Mouse (Mus musculus) urinary bladder, postnatal 36 days (tissue): ENCODE measurements at regions not wholly inside any gene's neighbourhood (a gene's known extent, or its start where the extent isn't known, plus 50 kb on each side); places are given as distances from the start of the nearest gene placed in this dataset.

Experiments used
- DNase-seq, 2 experiments: peaks; one replicate each; pipeline ENCODE4 v3.0.0; 2022; ENCODE audit warnings: low spot score in 2 of 2, mixed read lengths in 1 of 2

DNA sequence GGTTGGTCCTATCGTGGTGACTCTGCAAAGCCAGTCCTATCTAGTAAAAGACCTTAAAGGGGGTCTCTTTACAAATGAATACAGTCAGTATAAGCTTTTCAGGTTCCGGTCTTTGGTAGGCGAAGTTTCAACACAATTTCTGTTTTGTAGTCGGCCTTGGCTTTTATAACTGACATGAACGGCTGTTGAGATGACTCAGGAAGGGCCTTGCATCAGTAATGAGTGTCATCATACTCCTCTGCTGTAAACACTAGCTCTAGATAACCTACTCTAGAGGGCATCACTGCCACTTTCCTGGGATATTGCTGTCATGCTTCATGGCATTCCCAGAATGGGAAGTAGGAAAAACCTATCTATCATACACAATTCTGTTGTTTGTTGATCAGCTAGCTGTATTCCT, 312.9 kb downstream of the Klf5 start:
- DNase-seq = no peak

DNA sequence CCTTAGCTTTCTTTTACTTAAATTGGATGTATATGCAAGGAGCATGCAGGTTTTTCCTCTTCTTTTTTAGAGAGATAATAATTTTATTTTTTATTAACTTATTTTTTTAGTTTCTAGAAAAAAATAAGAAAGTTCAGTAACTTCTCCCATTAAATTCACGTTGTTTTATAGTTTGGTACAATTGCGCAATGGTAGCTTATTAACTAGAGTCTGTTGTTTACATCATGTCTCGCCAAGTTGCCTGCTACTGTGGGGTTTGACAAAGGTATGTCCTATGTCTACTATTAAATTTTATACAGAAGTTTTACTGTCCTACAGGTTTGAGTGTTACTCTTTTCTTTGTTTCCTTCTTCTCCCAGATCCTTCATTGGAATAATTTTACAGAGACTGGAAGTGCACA, 313.6 kb downstream of the Klf5 start:
- DNase-seq = no peak

DNA sequence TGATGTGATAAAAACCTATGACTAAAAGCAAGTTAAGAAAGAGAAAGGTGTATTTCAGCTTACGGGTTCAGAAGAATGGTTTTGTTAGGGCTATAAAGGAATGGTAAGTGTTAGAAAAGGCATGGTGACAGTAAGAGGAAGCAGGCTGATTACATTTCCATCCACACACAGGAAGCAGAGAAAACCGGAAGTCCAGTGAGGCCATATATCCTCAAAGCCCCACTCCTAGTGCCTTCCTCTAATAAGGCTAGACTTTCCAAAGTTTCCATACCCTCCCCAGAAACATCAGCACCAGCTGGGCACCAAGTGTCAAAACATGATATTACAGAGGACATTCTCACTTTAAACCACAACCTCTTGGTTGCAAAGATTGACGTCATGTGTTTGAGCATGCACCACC, 316.3 kb downstream of the Klf5 start:
- no peak for DNase-seq

DNA sequence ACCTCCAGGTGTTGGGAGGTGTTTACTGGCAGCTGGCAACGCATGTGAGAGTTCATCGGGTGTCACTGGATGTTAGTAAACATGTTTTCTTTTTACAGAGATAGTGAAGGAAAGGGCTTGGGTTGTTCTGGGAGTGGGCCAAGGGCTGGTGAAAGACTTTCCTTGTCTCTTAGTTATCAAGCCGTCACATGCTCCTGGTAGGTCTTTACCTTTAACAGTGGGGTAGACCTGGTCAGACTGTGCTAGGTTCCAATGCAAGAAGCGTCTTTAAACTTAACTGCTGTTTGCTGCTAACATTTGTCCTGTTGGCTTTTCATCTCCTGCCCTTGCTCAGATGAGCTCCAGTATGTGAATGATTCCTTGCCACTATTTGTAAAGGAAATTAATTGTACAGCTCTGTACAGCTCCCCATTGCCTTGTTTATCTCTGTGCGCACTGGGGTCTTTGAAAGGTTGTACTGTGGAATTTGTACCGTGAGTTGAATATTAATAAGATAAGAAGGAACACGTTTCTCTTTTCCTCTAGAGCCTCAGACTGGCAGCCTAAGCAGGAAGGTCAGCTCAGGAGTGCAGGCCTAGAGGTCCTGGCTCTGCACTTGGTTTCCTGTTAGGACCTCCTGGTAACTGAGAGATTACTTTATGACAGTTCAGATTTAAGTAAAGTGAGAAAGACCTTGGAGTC, 318.3 kb downstream of the Klf5 start:
- no peak for DNase-seq

DNA sequence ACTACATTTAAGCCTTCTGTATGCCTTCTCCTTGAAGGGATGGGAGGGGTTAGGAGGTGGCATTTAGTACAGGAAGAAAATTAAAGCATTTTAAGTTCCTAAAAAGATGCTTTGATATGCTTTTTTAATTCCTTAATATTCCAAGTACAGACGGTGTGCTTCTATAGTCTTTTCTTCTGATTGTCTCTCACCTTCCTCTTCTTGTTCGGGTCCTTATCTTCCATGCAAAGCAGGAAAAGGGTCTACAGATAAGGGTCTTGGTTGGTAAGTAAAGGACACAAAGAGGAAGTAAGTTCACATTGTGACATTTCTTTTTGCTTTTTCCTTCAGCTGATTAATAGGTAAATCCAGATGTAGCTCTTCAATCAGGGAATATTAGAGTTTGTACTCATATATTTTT, 318.9 kb downstream of the Klf5 start:
- DNase-seq = no peak

DNA sequence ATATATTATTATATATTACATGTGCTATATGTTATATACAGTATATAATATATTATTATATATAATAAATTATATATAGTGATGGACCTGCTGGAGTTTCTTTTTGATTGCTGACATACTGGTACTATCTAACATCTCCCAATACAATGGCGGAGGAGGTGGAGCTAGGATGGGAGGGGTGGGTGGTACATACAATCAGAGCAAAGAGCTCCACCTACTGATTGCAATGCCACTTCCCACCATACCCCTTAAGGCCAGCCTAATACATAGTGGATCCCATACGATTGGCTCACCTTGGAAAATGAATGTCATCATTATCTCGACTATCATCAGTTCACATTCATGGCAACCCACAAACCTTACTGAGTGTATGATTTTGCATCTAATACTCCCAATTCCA, 323.0 kb downstream of the Klf5 start:
- DNase-seq = no peak

DNA sequence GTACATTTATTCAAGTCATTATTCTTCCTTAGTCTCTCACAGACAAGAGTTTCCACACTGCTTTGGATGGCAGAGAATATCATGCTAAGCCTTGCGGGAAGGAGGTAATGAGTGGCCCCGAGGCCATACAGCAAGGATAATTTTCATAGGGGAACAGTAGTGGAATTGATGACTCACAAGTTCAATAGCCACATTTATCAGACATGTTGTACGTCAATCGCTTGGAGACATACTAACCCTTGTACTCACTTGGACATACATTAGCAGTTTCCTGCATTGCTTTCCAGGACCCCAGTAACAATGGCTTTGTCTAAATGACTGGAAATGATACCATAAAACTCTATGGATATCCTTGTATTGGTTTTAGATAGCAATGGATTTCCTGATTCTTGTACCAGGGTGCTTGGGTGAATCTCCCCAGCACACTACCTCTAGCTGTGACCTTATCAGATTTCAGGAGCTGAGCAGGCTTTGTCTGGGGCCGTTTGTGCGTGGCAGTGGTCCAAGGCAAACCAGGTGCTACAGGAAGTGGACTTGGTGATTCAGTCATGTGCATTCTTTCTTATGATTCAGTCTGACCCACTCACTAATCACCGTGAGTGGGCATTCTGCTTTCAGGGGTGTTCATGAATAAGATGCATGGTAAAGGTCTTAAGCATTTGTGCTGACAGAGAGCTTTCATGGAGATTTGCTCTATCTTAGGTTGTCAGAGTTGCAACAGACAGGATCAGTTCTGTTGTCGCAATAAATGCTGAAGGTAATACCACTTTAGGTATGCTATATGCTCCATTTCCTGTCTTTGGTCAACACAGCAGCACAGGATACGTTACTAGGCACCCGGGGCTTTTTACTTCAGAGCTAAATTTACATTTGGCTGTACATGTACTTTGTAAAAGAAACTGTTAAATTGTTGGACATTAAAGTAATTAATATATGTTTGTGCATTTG, 326.2 kb downstream of the Klf5 start:
- DNase-seq = peak; percentile 56 to 66

DNA sequence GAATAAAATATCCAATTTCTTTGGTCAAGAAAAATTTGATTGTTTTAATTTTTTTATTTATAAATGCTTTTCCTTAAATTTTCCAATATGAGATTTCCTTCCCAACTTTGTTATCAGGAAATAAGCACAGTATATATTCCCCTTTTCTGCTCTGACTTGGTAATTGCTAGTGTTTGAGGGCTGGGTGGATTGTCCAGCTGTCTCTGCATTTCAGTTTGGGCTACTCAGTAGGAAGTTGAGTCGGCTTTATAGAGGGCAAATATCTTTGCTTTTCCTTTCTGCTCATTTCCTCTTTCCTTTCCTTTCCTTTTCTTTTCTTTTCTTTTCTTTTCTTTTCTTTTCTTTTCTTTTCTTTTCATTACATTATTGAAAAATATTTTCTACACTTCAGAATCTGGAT, 329.1 kb downstream of the Klf5 start:
- DNase-seq = no peak

DNA sequence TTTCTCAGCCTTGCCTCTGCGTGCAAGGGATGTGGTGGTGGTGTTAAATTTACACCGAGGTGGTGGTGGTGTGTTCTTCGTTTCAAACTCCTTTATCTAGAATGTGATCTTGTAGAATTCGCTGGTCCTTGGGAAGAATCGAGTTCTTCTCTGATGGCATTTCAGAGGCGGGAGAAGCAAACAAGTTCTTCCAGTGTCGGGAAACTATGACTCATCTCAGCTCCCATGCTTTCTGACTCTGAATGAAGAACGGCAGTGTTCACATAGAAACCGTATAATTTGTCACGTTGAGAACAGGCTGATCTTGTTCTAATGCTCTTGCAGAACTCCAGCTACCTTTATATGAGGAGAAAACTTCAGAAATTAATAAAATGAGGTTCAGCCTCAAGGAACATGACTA, 332.6 kb downstream of the Klf5 start:
- DNase-seq = peak in 1 of 2 experiments; percentile 37

DNA sequence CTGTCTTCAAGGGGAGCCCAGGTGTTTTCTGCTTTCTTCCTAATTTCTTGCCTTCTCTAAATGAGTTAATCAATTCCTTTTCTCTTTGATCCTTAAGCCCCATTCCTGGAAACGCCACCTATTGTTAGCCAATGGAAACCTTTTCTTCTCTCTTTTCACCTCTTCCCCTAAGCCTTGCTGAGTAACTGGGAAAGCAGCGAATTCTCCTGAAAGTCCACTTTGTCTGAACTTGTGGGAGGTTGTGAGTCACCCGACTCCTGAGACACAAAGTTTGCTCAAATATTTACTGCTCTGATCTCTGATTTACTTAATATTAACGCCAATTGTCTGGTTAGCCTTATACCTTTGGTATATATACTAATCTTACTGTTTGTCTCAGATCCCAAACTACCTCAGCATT, 334.0 kb downstream of the Klf5 start:
- DNase-seq = peak; percentile 26 to 31

DNA sequence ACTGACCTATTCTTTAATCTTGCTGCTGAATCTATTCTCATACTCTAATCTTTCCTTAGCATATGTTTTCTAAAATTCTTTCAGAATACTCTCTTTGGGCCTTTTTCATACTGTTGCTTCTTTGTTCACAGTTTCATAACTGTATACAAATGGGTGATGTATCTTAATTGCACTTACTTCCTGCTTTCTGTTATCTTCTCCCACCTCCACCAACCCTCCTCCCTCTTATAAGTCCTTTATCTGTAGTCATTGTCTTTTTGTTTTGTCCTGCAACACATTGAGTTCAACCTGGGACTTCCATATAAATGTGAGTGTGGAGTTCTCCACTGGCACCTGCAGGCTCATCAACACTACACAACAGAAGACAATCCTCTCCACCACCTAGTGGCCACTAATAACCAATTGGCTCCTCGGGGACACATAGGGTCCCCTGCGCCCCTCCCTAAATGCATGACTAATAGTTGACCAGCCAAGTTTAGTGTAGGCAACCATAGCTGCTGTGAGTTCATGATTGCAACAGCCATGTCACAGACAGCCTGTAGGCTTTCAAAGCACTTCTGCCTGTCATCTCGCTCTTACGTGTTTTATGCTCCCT, 337.2 kb downstream of the Klf5 start:
- no peak for DNase-seq

DNA sequence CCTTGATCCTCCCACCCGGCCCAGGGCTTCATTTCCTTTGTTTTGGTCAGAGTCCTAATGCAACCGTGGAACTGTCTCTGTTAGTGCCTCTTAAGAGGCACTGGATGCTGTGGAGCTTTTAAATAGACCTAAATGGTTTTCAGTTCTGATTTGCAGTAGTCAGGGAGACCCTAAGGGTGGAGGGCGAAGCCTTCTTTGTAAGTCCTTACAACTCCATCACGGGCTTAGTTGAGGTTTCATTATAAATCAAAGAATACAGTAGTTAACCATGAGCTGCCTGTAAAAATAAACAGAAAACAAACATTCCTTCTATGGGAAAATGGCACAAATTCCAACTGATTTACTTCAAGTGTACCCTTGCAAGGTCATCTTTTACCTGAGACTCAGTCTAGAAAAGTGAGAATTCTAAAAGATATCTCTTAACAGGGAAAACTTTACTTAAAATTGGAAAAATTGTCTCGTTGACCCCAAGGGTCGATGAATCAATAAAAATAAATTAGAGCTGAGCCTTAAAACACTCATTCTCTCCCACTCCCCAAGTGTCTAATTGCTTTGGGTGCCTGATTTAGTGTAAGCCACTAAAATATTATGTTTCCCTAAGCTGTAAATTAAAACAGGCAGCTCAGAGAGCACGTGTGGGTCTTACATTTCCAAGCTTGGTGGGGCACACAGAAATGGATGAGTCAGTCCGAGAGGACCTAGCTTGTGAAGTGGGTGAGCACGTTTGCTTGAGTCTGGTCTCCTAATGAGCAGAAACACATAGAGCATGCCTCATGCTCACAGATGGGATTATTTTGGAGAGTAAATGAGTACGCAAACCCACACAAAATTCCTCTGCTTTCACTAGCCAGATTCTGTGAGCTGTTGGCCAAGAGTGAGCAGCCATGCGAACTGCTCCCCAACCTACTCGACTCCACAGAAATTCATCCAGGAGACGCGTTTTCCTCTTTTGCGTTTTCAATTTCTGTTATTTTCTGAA, 343.3 kb downstream of the Klf5 start:
- no peak for DNase-seq

DNA sequence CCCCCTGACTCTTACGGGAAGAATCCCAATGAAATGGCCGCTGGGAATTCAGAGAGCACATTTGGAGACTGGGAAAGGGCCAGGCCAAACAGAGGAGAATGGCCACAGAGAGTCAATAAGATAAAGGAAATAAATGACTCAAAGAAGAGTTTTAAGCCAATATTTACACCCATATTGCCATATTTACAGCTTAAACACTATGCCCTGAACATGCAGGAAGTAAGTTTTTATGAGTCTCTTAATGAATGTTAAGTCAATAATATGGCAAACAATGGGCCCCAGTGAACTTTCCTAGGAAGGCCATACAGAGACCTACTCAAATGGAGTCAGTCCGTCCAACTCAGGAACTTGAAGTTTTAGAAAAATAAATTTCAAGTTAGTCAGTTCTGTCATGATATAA, 347.8 kb downstream of the Klf5 start:
- DNase-seq = peak in 1 of 2 experiments; percentile 3

DNA sequence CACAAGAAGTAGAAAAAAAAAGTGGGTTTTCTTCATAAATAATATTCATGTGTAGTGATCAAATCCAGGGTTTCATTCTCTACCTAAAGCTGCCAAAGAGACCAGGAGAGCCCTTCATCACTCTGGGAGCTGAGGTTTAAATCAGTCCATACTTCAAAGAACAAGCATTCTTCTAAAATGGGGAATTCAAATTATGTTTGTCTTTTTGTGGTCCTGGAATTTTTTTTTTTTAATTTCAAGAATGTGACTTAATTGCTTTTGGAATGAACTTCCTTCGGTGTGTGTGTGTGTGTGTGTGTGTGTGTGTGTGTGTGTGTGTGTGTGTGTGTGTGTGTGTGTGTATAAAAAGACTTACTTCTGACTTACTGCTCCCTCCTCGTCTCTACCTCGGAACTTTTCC, 375.9 kb downstream of the Klf5 start:
- no peak for DNase-seq

DNA sequence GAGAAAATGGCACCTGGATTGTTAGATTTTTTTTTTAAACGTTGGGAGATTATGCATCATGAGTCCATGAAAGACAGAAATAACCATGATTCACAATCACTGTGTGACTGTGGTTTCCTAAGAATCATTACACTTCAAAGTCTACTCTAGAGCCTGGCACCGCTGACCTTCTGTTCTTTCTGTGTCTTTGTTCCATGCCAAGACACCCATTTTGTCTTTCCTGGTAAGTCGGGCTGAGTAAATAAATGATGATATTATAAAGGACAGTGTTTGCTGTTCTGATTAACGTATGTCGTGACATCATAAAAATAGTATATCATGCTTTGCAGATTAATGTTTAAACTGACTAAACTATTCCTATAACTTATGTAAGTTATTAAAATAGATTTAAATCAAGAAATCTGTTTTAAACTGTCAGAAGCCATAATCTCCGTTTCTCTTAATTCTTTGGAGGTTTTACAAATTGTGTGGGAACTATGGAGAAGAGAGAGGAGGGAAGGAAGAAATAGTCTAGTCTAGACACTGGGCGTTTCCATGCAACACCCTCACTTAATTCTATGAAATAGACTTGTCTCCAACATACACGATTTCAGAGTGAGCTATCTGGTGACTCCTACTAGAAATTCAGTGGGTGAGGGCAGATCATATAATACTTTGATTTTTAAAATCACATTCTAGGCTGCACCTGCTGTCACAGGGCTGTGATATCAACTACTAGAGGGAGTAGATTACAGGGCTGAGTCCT, 388.7 kb downstream of the Klf5 start:
- no peak for DNase-seq

DNA sequence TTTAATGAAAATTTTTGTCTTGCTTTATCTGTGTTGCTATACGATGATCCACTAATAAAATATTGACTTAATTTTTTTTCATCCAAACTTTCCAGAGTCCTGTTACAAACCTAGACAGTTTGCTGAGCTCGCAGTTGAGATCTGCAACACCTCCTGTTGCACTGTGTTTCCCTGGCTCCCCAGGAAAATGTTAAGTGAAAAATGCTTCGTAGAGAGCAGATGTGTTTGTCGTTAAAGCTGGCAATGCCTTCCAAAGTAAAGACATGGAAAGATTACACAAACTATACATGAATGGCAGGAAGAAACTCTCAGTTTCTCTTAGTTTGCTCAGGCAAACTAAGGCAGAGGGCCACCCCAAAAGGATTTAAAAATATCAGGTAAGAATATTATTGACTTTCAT, 389.9 kb downstream of the Klf5 start:
- DNase-seq = no peak

DNA sequence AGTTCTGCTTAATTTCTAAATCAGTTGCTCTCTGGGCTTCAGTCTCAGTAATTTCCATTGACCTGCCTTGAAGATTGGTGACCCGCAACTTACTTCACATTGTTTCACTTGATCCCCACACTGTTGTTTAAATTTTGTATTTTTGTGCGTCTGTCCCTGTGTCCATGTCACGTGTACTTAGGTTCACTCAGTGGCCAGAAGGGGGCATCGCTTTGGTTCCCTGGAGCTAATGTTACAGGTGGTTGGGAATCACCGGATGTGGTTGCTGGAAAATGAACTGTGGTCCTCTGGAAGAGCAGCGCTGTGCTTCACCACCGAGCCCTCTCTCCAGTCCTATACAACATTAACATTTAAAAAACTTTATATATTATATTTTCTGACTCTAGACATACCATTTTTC, 397.8 kb downstream of the Klf5 start:
- DNase-seq = no peak

DNA sequence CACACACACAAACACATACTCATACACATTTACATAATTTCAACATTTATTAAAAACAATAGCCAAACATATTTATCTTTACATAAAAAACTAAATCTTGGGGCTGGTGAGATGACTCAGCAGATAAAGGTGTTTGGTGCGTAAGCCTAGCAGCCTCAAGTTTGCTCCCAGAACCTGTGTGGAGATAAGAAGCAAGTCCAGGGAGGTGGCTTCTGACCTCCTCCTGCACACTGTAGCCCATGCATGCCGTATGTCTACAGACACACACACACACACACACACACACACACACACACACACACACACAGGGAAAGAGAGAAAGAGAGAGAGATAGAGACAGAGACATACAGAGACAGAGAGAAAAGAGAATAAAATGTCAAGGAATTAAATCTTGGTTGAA, 401.1 kb downstream of the Klf5 start:
- peak in 1 of 2 experiments; percentile 1 for DNase-seq

DNA sequence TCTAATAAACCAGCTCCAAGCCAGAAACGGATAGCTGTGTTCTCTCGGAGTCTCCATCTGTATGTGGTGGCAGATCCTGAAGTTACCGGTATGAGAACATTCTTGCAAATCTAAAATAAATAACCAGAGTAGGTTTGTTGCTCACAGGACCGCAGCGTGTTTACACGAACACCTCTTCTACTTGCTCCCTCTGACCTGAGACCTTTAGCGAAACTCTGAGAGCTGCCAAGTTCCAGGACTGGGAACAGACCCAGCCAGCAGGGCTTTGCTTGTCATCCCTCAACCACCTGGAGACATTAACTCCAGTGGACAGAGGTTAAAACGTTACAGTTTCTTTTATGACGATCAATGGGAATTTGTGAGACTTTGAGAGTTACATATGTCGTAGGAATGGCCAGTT, 407.5 kb downstream of the Klf5 start:
- DNase-seq = peak; percentile 5 to 34

DNA sequence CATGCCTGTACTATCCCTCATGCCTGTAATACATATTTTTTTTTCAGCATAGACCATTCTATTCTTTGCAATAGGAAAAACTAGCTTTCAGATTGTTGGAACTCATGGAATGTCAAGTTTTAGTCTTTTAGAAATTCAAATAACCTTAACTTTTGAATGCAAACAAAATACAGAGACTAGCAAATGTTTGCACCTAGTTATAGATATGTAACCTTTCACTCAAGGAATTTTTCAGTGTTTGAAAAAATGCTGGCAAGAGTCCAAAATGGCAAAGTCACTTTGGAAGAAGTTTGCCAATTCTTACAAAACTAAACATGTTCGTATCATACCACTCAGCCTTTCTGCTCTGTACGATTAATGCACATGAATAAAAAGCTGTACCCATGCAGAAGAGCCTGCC, 409.6 kb downstream of the Klf5 start:
- DNase-seq = no peak

DNA sequence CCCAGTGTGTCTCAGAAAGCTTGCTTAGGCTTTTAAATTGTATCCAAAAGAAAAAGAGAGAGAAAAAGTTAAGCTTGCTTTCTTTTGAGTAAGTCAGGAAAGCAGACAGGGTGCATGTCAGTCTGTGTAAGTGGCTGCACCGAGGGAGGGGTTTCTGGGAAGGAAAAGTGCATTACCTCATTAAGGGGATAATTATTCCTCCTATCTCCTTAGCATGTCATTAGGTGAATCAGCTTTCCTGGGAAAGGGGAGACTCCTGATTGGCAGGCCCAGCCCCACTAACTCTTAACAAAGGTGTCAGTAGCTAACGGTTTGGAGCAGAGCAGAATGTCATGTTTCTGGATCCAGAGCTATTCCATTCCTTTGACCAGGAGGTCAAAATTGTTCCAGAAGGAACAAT, 411.3 kb downstream of the Klf5 start:
- DNase-seq = no peak
